Mouse (Mus musculus): ENCODE results near the gene Bcat2.

DNA sequence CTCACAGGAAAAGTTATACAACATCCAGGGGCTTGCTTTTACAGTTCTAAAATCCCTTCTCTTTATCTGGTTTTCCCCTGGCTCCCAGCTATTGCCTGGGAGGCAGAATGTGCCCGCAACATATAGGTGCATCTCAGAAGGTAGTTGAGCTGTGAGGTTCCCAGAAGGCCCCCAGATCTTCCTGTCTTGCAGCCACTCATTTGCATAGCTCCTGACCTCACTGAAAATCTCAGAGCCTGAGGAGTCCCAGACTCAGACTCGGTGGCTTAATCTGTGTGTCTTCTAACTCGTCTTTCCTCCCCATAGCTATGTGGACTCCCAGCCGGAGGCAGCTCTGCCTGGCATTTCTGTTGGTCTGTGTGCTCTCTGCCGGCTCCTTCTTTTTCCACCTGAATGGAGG is 48.4 kb downstream of the Bcat2 start:
- TF ChIP-seq CTCF (IDR thresholded peaks at IDR 0.05; ENCODE audit: control insufficient read depth, insufficient read depth, insufficient replicate concordance, low read depth, low read length) = no peak
- no peak for TF ChIP-seq POLR2A (IDR thresholded peaks at IDR 0.05; ENCODE audit: control insufficient read depth, low read depth, low read length)

All from testis, adult 2 months (tissue).